Mouse (Mus musculus) thymus, adult 18-20 months (tissue): Measurements from ENCODE around the gene H1foo.

ENCODE experiments used
- DNase-seq, 2 experiments: peaks; one replicate each; pipeline ENCODE4 v3.0.0; 2022; ENCODE audit warnings: mixed read lengths in 2 of 2

H1foo gene

GRCm38 (mm10) chr6:115927292-115928242 is 17.2 kb upstream of the H1foo start:
- no peak for DNase-seq

GRCm38 (mm10) chr6:115930018-115930417 is 14.7 kb upstream of the H1foo start:
- no peak for DNase-seq

GRCm38 (mm10) chr6:115931639-115932038 is 13.1 kb upstream of the H1foo start, which contains the start of gene Rho:
Rho (plus strand) TSS chr6:115931748.
- DNase-seq: no peak

GRCm38 (mm10) chr6:115932391-115932790 is 12.3 kb upstream of the H1foo start:
- DNase-seq: no peak

GRCm38 (mm10) chr6:115935544-115935943 is 9.2 kb upstream of the H1foo start:
- DNase-seq: no peak

- no peak for DNase-seq
These were observed 6.7 kb upstream of the H1foo start for GRCm38 (mm10) chr6:115938011-115938410.

- DNase-seq: no peak
These were observed 5.9 kb upstream of the H1foo start for GRCm38 (mm10) chr6:115938798-115939197.

- no peak for DNase-seq
These were observed 4.1 kb upstream of the H1foo start for GRCm38 (mm10) chr6:115940603-115941002.

GRCm38 (mm10) chr6:115941128-115941527 is 3.6 kb upstream of the H1foo start:
- DNase-seq: no peak

GRCm38 (mm10) chr6:115943498-115944427 is 975 bp upstream of the H1foo start:
- DNase-seq: no peak

- no peak for DNase-seq
These were observed 895 bp downstream of the H1foo start for GRCm38 (mm10) chr6:115945633-115946032.

- no peak for DNase-seq
These were observed 1.7 kb downstream of the H1foo start for GRCm38 (mm10) chr6:115946389-115946788.

GRCm38 (mm10) chr6:115954506-115955074 is 9.9 kb downstream of the H1foo start:
- no peak for DNase-seq

GRCm38 (mm10) chr6:115955169-115955568 is 10.4 kb downstream of the H1foo start:
- DNase-seq: no peak

GRCm38 (mm10) chr6:115955664-115956063 is 10.9 kb downstream of the H1foo start:
- DNase-seq: no peak

GRCm38 (mm10) chr6:115956418-115956921 is 11.7 kb downstream of the H1foo start:
- no peak for DNase-seq

GRCm38 (mm10) chr6:115956922-115957601 is 12.3 kb downstream of the H1foo start:
- DNase-seq: no peak

GRCm38 (mm10) chr6:115957681-115958080 is 12.9 kb downstream of the H1foo start:
- DNase-seq: no peak

- no peak for DNase-seq
These were observed 13.7 kb downstream of the H1foo start for GRCm38 (mm10) chr6:115958445-115958844.

GRCm38 (mm10) chr6:115959151-115959691 is 14.5 kb downstream of the H1foo start:
- DNase-seq: no peak

- no peak for DNase-seq
These were observed 15.6 kb downstream of the H1foo start for GRCm38 (mm10) chr6:115960322-115960721.

GRCm38 (mm10) chr6:115961743-115962142 is 17.0 kb downstream of the H1foo start:
- DNase-seq: no peak
